Mouse (Mus musculus) hindbrain, embryonic 13.5 days (tissue): ENCODE data around the gene Rbms3. TPM values are rescaled to one million over a fixed set of nuclear protein-coding genes. Genes with fewer than 3 reads are reported as not detected.

Experiments used
- ATAC-seq: fragments of 200-750 bp; cut with Nextera tagmentation; 2 replicates; pipeline ENCODE4 v1.8.0; 2017; ENCODE audit warnings: moderate TSS enrichment; ENCODE audit not compliant: low FRiP score
- H3K27ac ChIP-seq: fragments of 300-500 bp; sonication (generic); 2 replicates; pipeline ENCODE4 v1.5.1; 2015; ENCODE audit warnings: inconsistent platforms, mild to moderate bottlenecking, moderate library complexity
- H3K27me3 ChIP-seq: fragments of 300-500 bp; sonication (generic); 2 replicates; pipeline ENCODE4 v1.6.1; 2015; ENCODE audit warnings: mild to moderate bottlenecking, inconsistent platforms
- H3K36me3 ChIP-seq: fragments of 300-500 bp; sonication (generic); 2 replicates; pipeline ENCODE4 v1.6.1; 2015; ENCODE audit warnings: mild to moderate bottlenecking, inconsistent platforms
- H3K4me1 ChIP-seq: fragments of 300-500 bp; sonication (generic); replicated peaks from 2 replicates; pipeline ENCODE4 v1.6.1; 2015; ENCODE audit warnings: inconsistent platforms
- H3K4me2 ChIP-seq: fragments of 300-500 bp; sonication (generic); 2 replicates; pipeline ENCODE4 v1.6.1; 2015; ENCODE audit warnings: inconsistent platforms, mild to moderate bottlenecking, moderate library complexity
- H3K4me3 ChIP-seq: fragments of 300-500 bp; sonication (generic); 2 replicates; pipeline ENCODE4 v1.5.1; 2015; ENCODE audit warnings: mild to moderate bottlenecking, inconsistent platforms
- H3K9ac ChIP-seq: fragments of 300-500 bp; sonication (generic); 2 replicates; pipeline ENCODE4 v1.6.1; 2015; ENCODE audit warnings: mild to moderate bottlenecking, inconsistent platforms
- H3K9me3 ChIP-seq: fragments of 300-500 bp; sonication (generic); 2 replicates; pipeline ENCODE4 v1.6.1; 2016; ENCODE audit warnings: inconsistent platforms
- WGBS: fragments of 180-500 bp; shearing (Covaris S2); methylation state at CpG from one replicate; pipeline ENCODE4 v1.1.7; 2015; 5-methylcytosine and 5-hydroxymethylcytosine counted together
- polyA plus RNA-seq: library from polyadenylated mRNA; unstranded; fragments of >200 nt; fragmentation: Nextera tagmentation; extraction: Ambion mirVana; gene quantifications from 2 replicates; pipeline ENCODE4 v1.2.1, GENCODE M21; 2015

Gene Rbms3
- polyA plus RNA-seq: 66.7 and 73.7 TPM in 2 replicates

- Histone ChIP-seq H3K36me3 (no peaks in the 10 kb centered on the region), H3K9me3 (0 out of 2 replicates have a peak, but pooled peaks cover 3% of the 10 kb centered on the region), H3K4me2 (no peak within 1 kb of the TSS), H3K4me1 (peaks cover 12% of the 10 kb centered on the region), H3K9ac (no peak within 1 kb of the TSS), H3K4me3 (no peak within 1 kb of the TSS), H3K27me3 (no peaks in the 10 kb centered on the region), H3K27ac (peak within 1 kb of the TSS; percentile 31; the same call in 1 of the 2 replicates)
- 64% methylated on average over 9 of the region's 9 CpGs for WGBS
- ATAC-seq: no peak
These were observed at the start of gene Rbms3 for GRCm38 (mm10) chr9:117629771-117630170. TSS of gene Rbms3 (minus strand) at chr9:117629913.

GRCm38 (mm10) chr9:117673311-117673710 lies 43.6 kb upstream of the Rbms3 start:
- Histone ChIP-seq H3K4me3 (no peak overlapping the region), H3K9ac (no peak overlapping the region), H3K9me3 (no peaks in the 10 kb centered on the region), H3K27me3 (no peaks in the 10 kb centered on the region), H3K4me1 (no peaks in the 10 kb centered on the region), H3K27ac (no peak overlapping the region), H3K36me3 (no peaks in the 10 kb centered on the region), H3K4me2 (no peak overlapping the region)
- WGBS: 86% methylated on average over 5 of the region's 5 CpGs
- ATAC-seq: no peak

GRCm38 (mm10) chr9:117654626-117655025 lies 24.9 kb upstream of the Rbms3 start:
- no peaks in the 10 kb centered on the region for H3K36me3 ChIP-seq
- H3K4me2 ChIP-seq: no peak overlapping the region
- no peaks in the 10 kb centered on the region for H3K9me3 ChIP-seq
- no peak overlapping the region for H3K4me3 ChIP-seq
- H3K9ac ChIP-seq: no peak overlapping the region
- no peaks in the 10 kb centered on the region for H3K27me3 ChIP-seq
- ATAC-seq: no peak
- H3K4me1 ChIP-seq: no peaks in the 10 kb centered on the region
- no peak overlapping the region for H3K27ac ChIP-seq
- 85% methylated on average over 2 of the region's 2 CpGs for whole genome bisulfite sequencing

GRCm38 (mm10) chr9:117653641-117654040 lies 23.9 kb upstream of the Rbms3 start:
- no peaks in the 10 kb centered on the region for H3K4me1 ChIP-seq
- no peaks in the 10 kb centered on the region for H3K27me3 ChIP-seq
- no peak for ATAC-seq
- H3K4me2 ChIP-seq: no peak overlapping the region
- WGBS: 71% methylated on average over 5 of the region's 5 CpGs
- H3K4me3 ChIP-seq: no peak overlapping the region
- H3K36me3 ChIP-seq: no peaks in the 10 kb centered on the region
- H3K9me3 ChIP-seq: no peaks in the 10 kb centered on the region
- no peak overlapping the region for H3K9ac ChIP-seq
- H3K27ac ChIP-seq: no peak overlapping the region

GRCm38 (mm10) chr9:117646131-117646530 lies 16.4 kb upstream of the Rbms3 start:
- no peak for ATAC-seq
- Histone ChIP-seq H3K4me1 (no peaks in the 10 kb centered on the region), H3K9ac (no peak overlapping the region), H3K27me3 (no peaks in the 10 kb centered on the region), H3K36me3 (no peaks in the 10 kb centered on the region), H3K4me2 (no peak overlapping the region), H3K4me3 (no peak overlapping the region), H3K9me3 (no peaks in the 10 kb centered on the region), H3K27ac (no peak overlapping the region)
- WGBS: 81% methylated on average over 2 of the region's 2 CpGs

GRCm38 (mm10) chr9:117641090-117641782 lies 11.5 kb upstream of the Rbms3 start:
- no peak for ATAC-seq
- no peaks in the 10 kb centered on the region for H3K4me1 ChIP-seq

GRCm38 (mm10) chr9:117638623-117639185 lies 9.0 kb upstream of the Rbms3 start:
- Histone ChIP-seq H3K27me3 (no peaks in the 10 kb centered on the region), H3K36me3 (no peaks in the 10 kb centered on the region), H3K4me3 (no peak overlapping the region), H3K4me2 (no peak overlapping the region), H3K9me3 (no peaks in the 10 kb centered on the region), H3K9ac (no peak overlapping the region), H3K4me1 (no peaks in the 10 kb centered on the region), H3K27ac (no peak overlapping the region)
- ATAC-seq: no peak
- WGBS: 85% methylated on average over 5 of the region's 5 CpGs

More at GRCm38 (mm10) chr9:117641090-117641782, 11.5 kb upstream of the Rbms3 start:
- H3K27ac ChIP-seq: no peak overlapping the region
- H3K9ac ChIP-seq: no peak overlapping the region
- H3K9me3 ChIP-seq: no peaks in the 10 kb centered on the region
- 86% methylated on average over 4 of the region's 4 CpGs for WGBS
- no peaks in the 10 kb centered on the region for H3K36me3 ChIP-seq
- H3K4me2 ChIP-seq: no peak overlapping the region
- no peak overlapping the region for H3K4me3 ChIP-seq
- H3K27me3 ChIP-seq: no peaks in the 10 kb centered on the region

GRCm38 (mm10) chr9:117636492-117636891 lies 6.8 kb upstream of the Rbms3 start:
- Histone ChIP-seq H3K4me2 (no peak overlapping the region), H3K9ac (no peak overlapping the region), H3K27me3 (no peaks in the 10 kb centered on the region), H3K9me3 (0 out of 2 replicates have a peak, but pooled peaks cover 3% of the 10 kb centered on the region), H3K27ac (no peak overlapping the region), H3K4me3 (no peak overlapping the region), H3K36me3 (no peaks in the 10 kb centered on the region), H3K4me1 (no peaks in the 10 kb centered on the region)
- ATAC-seq: no peak
- 76% methylated on average over 8 of the region's 8 CpGs for WGBS

GRCm38 (mm10) chr9:117627173-117627572 lies 2.5 kb downstream of the Rbms3 start:
- H3K9me3 ChIP-seq: 0 out of 2 replicates have a peak, but pooled peaks cover 3% of the 10 kb centered on the region
- no peaks in the 10 kb centered on the region for H3K36me3 ChIP-seq
- peaks cover 12% of the 10 kb centered on the region for H3K4me1 ChIP-seq
- no peak overlapping the region for H3K9ac ChIP-seq
- no peaks in the 10 kb centered on the region for H3K27me3 ChIP-seq
- H3K27ac ChIP-seq: no peak overlapping the region
- ATAC-seq: no peak
- H3K4me3 ChIP-seq: no peak overlapping the region
- H3K4me2 ChIP-seq: no peak overlapping the region

GRCm38 (mm10) chr9:117600781-117601180 lies 28.9 kb downstream of the Rbms3 start:
- WGBS: 91% methylated on average over 5 of the region's 5 CpGs
- no peak for ATAC-seq

GRCm38 (mm10) chr9:117599341-117599740 lies 30.4 kb downstream of the Rbms3 start:
- Histone ChIP-seq H3K9ac (no peak overlapping the region), H3K27ac (no peak overlapping the region), H3K27me3 (no peaks in the 10 kb centered on the region), H3K4me3 (no peak overlapping the region), H3K4me2 (no peak overlapping the region), H3K4me1 (peaks cover 3% of the 10 kb centered on the region), H3K36me3 (no peaks in the 10 kb centered on the region), H3K9me3 (no peaks in the 10 kb centered on the region)
- WGBS: 93% methylated on average over 9 of the region's 9 CpGs
- ATAC-seq: no peak

More at GRCm38 (mm10) chr9:117600781-117601180, 28.9 kb downstream of the Rbms3 start:
- Histone ChIP-seq H3K4me1 (peaks cover 3% of the 10 kb centered on the region), H3K4me3 (no peak overlapping the region), H3K4me2 (no peak overlapping the region), H3K9me3 (no peaks in the 10 kb centered on the region), H3K36me3 (no peaks in the 10 kb centered on the region), H3K9ac (no peak overlapping the region), H3K27ac (no peak overlapping the region), H3K27me3 (no peaks in the 10 kb centered on the region)

GRCm38 (mm10) chr9:117596162-117596561 lies 33.6 kb downstream of the Rbms3 start:
- Histone ChIP-seq H3K27ac (no peak overlapping the region), H3K27me3 (no peaks in the 10 kb centered on the region), H3K4me2 (no peak overlapping the region), H3K36me3 (no peaks in the 10 kb centered on the region), H3K4me3 (no peak overlapping the region), H3K9me3 (no peaks in the 10 kb centered on the region), H3K9ac (no peak overlapping the region), H3K4me1 (peaks cover 3% of the 10 kb centered on the region)
- no peak for ATAC-seq
- WGBS: 46% methylated on average over 5 of the region's 5 CpGs

- H3K4me1 ChIP-seq: no peaks in the 10 kb centered on the region
These were observed 44.4 kb downstream of the Rbms3 start for GRCm38 (mm10) chr9:117585345-117585744.

More at GRCm38 (mm10) chr9:117585345-117585744, 44.4 kb downstream of the Rbms3 start:
- Histone ChIP-seq H3K4me2 (no peak overlapping the region), H3K4me3 (no peak overlapping the region), H3K27ac (no peak overlapping the region), H3K27me3 (no peaks in the 10 kb centered on the region), H3K9ac (no peak overlapping the region), H3K36me3 (no peaks in the 10 kb centered on the region), H3K9me3 (no peaks in the 10 kb centered on the region)
- no peak for ATAC-seq
- WGBS: 89% methylated on average over 6 of the region's 6 CpGs
